Mouse (Mus musculus): Measurements from ENCODE around the gene Six3.

The Six3 gene

DNA sequence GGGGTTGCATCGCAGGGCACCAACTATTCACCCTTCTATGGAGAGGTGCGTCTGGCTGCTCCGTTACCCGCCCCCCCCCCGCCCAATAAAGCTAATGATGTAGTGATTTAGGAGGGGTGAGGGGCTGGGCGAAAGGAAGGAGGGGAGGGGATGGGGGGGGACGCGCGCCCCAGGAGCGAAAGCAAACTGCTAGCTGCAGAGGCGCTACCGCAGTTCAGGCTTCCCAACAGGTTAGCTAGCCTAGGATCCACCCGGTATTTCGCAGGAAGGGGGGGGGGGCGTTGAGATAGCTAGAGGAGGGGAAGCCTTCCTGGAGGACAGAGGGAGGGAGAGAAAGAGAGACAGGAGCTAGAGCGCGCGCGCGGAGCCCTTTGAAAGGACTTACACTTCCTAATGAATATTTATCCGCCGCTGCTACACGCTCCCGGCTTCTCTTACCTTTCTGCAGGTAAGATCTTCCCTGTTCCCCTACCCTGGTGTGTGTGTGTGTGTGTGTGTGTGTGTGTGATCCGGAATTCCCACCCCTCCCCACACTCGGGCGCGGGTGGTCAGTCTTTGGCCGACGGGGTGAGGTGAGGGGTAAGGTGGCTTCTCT, at the start of gene Six3:
TSS of gene Six3 (plus strand) at position 343 of the 595 bp plus-strand sequence.
- DNase-seq: no peak

- no peak for DNase-seq
Measured at GRCm38 (mm10) chr17:85564107-85564506, 49.3 kb upstream of the Six3 start.

GRCm38 (mm10) chr17:85574023-85574422, 39.4 kb upstream of the Six3 start:
- DNase-seq: no peak

GRCm38 (mm10) chr17:85578290-85578689, 35.1 kb upstream of the Six3 start:
- DNase-seq: no peak

DNA sequence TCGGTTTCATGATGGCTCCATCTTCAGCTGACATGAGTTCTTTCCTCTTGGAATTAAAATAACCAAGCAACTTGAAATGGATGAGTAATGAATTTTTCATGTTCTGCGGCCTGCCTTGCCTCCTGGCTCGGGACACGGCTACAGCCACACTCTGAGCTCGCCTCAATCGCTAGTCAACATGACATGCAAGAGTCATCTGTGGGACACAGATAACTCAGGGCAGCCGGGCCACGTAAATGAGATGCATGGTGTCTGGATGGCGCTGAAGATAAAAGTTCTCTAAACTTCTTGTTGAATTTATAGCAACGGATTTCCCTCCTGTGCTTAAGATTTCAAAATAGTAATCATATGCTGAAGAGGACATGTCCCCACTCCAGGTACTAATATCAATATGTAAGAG, 34.1 kb upstream of the Six3 start:
- DNase-seq: no peak

GRCm38 (mm10) chr17:85580221-85580620, 33.2 kb upstream of the Six3 start:
- no peak for DNase-seq

DNA sequence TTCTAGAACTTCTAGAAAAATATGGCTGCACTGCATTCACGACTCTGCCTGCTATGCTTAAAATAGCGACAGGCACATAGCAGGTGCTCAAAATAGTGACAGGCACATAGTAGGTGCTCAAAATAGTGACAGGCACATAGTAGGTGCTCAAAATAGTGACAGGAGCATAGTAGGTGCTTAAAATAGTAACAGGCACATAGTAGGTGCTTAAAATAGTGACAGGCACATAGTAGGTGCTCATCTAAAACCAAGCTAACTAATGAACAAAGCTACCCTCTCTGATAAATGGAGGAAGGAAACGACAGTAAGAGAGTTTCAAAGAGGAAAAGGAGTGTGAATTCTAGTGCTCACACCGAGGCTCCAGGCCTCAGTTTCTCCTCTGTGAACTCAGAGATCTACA, 29.2 kb upstream of the Six3 start:
- DNase-seq: no peak

- no peak for DNase-seq
Measured at GRCm38 (mm10) chr17:85584573-85584972, 28.8 kb upstream of the Six3 start.

- no peak for DNase-seq
Measured at GRCm38 (mm10) chr17:85585779-85586178, 27.6 kb upstream of the Six3 start.

DNA sequence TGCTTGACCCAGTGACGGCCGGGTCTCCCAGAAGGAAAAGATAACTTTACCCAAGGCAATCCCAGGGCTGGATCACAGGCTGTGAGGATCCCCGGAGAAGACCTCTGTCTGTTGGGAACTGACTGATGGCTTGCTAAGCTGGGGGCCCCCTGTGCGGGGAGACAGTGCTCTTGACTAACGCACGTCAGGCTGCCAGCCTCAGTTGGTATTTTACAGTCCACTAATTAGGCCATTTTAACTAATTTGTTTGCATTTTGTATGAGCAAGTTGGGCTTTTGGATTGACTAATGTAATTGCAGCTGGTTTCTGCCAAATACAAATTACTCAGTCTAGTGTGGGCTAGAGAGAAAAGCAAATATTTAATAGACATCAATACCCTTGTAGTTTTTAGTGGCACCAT, 21.4 kb upstream of the Six3 start:
- DNase-seq: no peak

GRCm38 (mm10) chr17:85595853-85596252, 17.6 kb upstream of the Six3 start:
- no peak for DNase-seq

DNA sequence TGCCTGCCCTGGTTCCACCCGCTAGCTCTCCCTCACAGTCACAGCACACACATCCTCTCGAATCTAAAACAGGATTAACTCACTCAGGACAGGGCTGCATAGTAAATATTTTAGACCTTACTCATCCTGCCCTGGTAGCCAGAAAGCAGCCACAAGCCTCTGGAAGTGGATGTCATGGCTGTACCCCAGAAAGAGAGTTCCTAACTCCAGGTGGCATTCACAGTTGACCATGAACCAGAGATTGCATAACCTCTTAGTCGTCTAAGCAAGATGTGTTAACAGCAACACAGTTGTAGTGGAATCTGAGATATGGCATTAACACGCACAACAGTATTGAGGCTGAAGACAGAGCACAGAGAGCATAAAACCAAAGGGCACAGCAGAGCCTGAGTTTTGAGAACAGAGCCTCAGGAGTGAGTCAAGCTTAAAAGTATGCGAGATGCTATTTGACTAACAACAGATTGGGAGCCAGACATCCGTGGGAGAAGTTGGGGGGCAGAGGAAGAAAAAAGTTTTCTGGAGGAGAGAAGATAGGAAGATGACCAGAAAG, 17.0 kb upstream of the Six3 start:
- no peak for DNase-seq

- DNase-seq: no peak
Measured at GRCm38 (mm10) chr17:85599520-85599919, 13.9 kb upstream of the Six3 start.

- DNase-seq: no peak
Measured at GRCm38 (mm10) chr17:85606463-85606862, 6.9 kb upstream of the Six3 start.

DNA sequence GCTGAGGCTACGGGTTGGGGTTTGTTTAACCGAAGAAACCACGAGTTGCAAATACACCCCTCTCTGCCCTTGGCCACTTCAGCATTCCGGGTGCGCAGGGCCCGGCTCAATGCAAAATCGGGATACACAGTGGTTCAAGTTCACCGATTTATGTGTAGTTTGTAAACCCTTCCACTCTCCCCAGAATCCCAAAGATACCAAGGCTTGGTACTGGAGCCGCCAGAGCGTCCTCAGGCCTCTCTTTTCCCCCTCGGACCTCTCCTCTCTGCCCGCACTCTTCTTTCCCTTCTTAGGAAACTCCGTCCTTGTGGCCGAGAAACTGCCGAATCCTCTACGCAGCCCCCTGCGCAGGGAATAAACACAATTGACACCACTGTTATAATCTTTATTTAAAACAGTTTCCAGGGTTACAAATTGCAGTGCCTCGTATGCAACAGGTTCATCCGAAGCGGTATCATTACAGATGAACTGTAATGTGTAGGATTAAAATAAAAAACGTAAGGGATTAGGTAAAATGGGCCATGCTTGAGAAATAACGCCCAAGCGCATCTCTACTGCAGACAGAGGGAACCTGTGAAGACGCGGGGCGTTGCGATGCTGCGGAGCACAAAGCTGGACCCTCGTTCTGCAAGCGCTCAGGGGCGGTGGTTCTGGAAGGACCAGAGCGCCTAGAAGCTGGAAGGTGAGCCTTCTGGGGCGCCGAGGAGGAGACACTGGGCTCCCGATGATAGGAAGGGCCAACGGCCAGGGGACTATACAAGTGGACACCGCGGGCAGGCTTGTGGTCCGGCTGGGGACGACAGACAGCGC, 5.6 kb upstream of the Six3 start:
- no peak for DNase-seq

DNA sequence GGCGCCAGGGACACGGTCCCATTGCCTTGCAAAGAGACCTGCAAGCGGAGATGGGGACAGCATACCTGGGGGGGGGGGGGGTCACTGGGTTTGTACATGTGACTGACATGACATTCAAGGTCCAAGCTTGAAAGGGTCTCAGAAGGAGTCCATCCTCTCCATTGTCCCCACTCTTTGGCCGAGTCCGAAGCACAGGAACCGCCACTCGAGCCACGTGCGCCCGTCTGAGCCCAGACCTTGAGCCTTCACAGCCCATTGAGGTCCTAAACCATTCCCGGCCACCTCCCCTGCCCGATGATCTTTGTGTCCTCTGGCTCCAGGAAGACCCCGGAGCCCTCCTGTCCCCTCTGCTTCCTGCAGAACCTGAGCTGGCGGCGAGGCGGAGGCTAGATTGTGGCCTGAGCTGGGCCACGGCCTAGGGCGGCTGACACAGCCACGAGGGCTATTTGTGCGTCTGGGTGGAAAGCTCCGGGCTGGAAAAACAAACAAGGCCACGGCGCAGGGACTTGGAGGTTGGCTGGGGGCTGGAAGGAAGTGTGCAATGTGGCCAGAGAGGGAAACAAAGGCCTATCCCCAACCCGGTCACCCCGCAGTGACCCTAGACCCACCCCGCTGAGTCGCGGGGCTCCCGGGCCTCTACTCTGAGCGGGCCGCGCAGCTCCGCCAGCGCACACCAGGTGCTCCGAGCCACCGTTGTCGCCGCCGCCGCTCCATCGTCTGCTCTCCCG, 4.9 kb upstream of the Six3 start:
- no peak for DNase-seq

DNA sequence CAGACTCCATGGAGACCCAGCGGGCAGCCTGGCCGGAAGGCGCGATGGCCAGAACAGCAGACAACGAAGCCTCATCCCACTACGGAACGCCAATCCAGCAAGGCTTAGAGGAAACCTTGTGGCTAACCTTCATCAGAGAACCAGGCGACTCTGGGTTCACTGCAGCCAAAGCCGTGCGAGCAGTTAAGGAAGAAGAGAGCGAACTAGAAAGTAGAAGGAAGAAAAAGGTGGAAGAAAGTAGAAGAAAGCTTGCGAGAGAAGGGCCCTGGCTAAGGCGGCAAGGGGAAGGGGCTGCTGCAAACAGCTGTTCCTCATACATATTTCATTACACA, 4.3 kb upstream of the Six3 start:
- no peak for DNase-seq

GRCm38 (mm10) chr17:85609621-85610392, 3.6 kb upstream of the Six3 start:
- no peak for DNase-seq

- DNase-seq: no peak
Measured at GRCm38 (mm10) chr17:85610393-85611115, 2.9 kb upstream of the Six3 start.

- no peak for DNase-seq
Measured at GRCm38 (mm10) chr17:85611521-85612515, 1.6 kb upstream of the Six3 start.

All from thymus, adult 18-20 months (tissue).